Mouse (Mus musculus): ENCODE data around the gene Cpne5. TPM values are rescaled to one million over a fixed set of nuclear protein-coding genes. Genes with fewer than 3 reads are reported as not detected.

The Cpne5 gene
- polyA plus RNA-seq, 1 experiment from 2014 or later: 38.1 TPM

- no peaks in the 10 kb centered on the region for H3K36me3 ChIP-seq (replicated peaks; ENCODE audit: control insufficient read depth, insufficient read depth)
- peaks cover 12% of the 10 kb centered on the region for H3K4me1 ChIP-seq (replicated peaks; ENCODE audit: control insufficient read depth, insufficient read depth, low read length)
- H3K27me3 ChIP-seq (ENCODE audit: control insufficient read depth, insufficient read depth, low read length): no peaks in the 10 kb centered on the region
- no peak overlapping the region for H3K4me2 ChIP-seq (replicated peaks)
- no peak overlapping the region for H3K4me3 ChIP-seq (replicated peaks; ENCODE audit: low read length)
- no peaks in the 10 kb centered on the region for H3K9me3 ChIP-seq (ENCODE audit: control insufficient read depth, low read length)
- no peak overlapping the region for H3K9ac ChIP-seq
- no peak for ATAC-seq (ENCODE audit: low FRiP score)
- H3K27ac ChIP-seq: no peak overlapping the region
- WGBS: 88% methylated on average over 16 of the region's 16 CpGs
- no peak for DNase-seq (ENCODE audit: low spot score)
These were observed 78.1 kb downstream of the Cpne5 start for GRCm38 (mm10) chr17:29159743-29160455.

- no peak for ATAC-seq (ENCODE audit: low FRiP score)
- WGBS: 91% methylated on average over 5 of the region's 5 CpGs
- Histone ChIP-seq H3K9me3 (ENCODE audit: control insufficient read depth, low read length) (no peaks in the 10 kb centered on the region), H3K36me3 (replicated peaks; ENCODE audit: control insufficient read depth, insufficient read depth) (no peaks in the 10 kb centered on the region), H3K4me3 (replicated peaks; ENCODE audit: low read length) (no peak overlapping the region), H3K4me1 (replicated peaks; ENCODE audit: control insufficient read depth, insufficient read depth, low read length) (peaks cover 7% of the 10 kb centered on the region), H3K4me2 (replicated peaks) (no peak overlapping the region), H3K27me3 (ENCODE audit: control insufficient read depth, insufficient read depth, low read length) (no peaks in the 10 kb centered on the region), H3K27ac (no peak overlapping the region), H3K9ac (no peak overlapping the region)
- DNase-seq (ENCODE audit: low spot score): no peak
These were observed 78.6 kb downstream of the Cpne5 start for GRCm38 (mm10) chr17:29159320-29159719.

- whole genome bisulfite sequencing: 94% methylated on average over 15 of the region's 15 CpGs
- Histone ChIP-seq H3K36me3 (replicated peaks; ENCODE audit: control insufficient read depth, insufficient read depth) (no peaks in the 10 kb centered on the region), H3K4me1 (replicated peaks; ENCODE audit: control insufficient read depth, insufficient read depth, low read length) (peaks cover 7% of the 10 kb centered on the region)
These were observed 79.1 kb downstream of the Cpne5 start for GRCm38 (mm10) chr17:29158899-29159298.

GRCm38 (mm10) chr17:29156866-29157265, 81.1 kb downstream of the Cpne5 start:
- Histone ChIP-seq H3K27ac (no peak overlapping the region), H3K4me2 (replicated peaks) (no peak overlapping the region), H3K4me1 (replicated peaks; ENCODE audit: control insufficient read depth, insufficient read depth, low read length) (peaks cover 7% of the 10 kb centered on the region), H3K9ac (no peak overlapping the region), H3K4me3 (replicated peaks; ENCODE audit: low read length) (no peak overlapping the region), H3K36me3 (replicated peaks; ENCODE audit: control insufficient read depth, insufficient read depth) (no peaks in the 10 kb centered on the region), H3K27me3 (ENCODE audit: control insufficient read depth, insufficient read depth, low read length) (no peaks in the 10 kb centered on the region), H3K9me3 (ENCODE audit: control insufficient read depth, low read length) (no peaks in the 10 kb centered on the region)
- 94% methylated on average over 8 of the region's 8 CpGs for WGBS
- DNase-seq (ENCODE audit: low spot score) (no peak), ATAC-seq (ENCODE audit: low FRiP score) (no peak)

More at GRCm38 (mm10) chr17:29158899-29159298, 79.1 kb downstream of the Cpne5 start:
- no peak overlapping the region for H3K4me3 ChIP-seq (replicated peaks; ENCODE audit: low read length)
- ATAC-seq (ENCODE audit: low FRiP score): no peak
- H3K9me3 ChIP-seq (ENCODE audit: control insufficient read depth, low read length): no peaks in the 10 kb centered on the region
- no peak overlapping the region for H3K9ac ChIP-seq
- no peak for DNase-seq (ENCODE audit: low spot score)
- no peaks in the 10 kb centered on the region for H3K27me3 ChIP-seq (ENCODE audit: control insufficient read depth, insufficient read depth, low read length)
- H3K4me2 ChIP-seq (replicated peaks): no peak overlapping the region
- no peak overlapping the region for H3K27ac ChIP-seq

GRCm38 (mm10) chr17:29156396-29156795, 81.6 kb downstream of the Cpne5 start:
- peaks cover 7% of the 10 kb centered on the region for H3K4me1 ChIP-seq (replicated peaks; ENCODE audit: control insufficient read depth, insufficient read depth, low read length)
- H3K27ac ChIP-seq: no peak overlapping the region
- ATAC-seq (ENCODE audit: low FRiP score): peak; percentile 56; the same call in 1 of the 2 replicates
- H3K4me3 ChIP-seq (replicated peaks; ENCODE audit: low read length): no peak overlapping the region
- no peaks in the 10 kb centered on the region for H3K36me3 ChIP-seq (replicated peaks; ENCODE audit: control insufficient read depth, insufficient read depth)
- no peaks in the 10 kb centered on the region for H3K9me3 ChIP-seq (ENCODE audit: control insufficient read depth, low read length)
- H3K27me3 ChIP-seq (ENCODE audit: control insufficient read depth, insufficient read depth, low read length): no peaks in the 10 kb centered on the region
- WGBS: 59% methylated on average over 16 of the region's 16 CpGs
- H3K9ac ChIP-seq: no peak overlapping the region
- DNase-seq (ENCODE audit: low spot score): no peak
- no peak overlapping the region; the same call in 1 of the 2 replicates for H3K4me2 ChIP-seq (replicated peaks)

- ATAC-seq (ENCODE audit: low FRiP score) (no peak), DNase-seq (ENCODE audit: low spot score) (no peak)
- H3K4me2 ChIP-seq (replicated peaks): no peak overlapping the region
- no peak overlapping the region for H3K27ac ChIP-seq
- WGBS: 45% methylated on average over 12 of the region's 12 CpGs
- no peaks in the 10 kb centered on the region for H3K36me3 ChIP-seq (replicated peaks; ENCODE audit: control insufficient read depth, insufficient read depth)
- peaks cover 7% of the 10 kb centered on the region for H3K4me1 ChIP-seq (replicated peaks; ENCODE audit: control insufficient read depth, insufficient read depth, low read length)
- no peaks in the 10 kb centered on the region for H3K9me3 ChIP-seq (ENCODE audit: control insufficient read depth, low read length)
- no peak overlapping the region for H3K4me3 ChIP-seq (replicated peaks; ENCODE audit: low read length)
- no peak overlapping the region for H3K9ac ChIP-seq
- H3K27me3 ChIP-seq (ENCODE audit: control insufficient read depth, insufficient read depth, low read length): no peaks in the 10 kb centered on the region
These were observed 82.4 kb downstream of the Cpne5 start for GRCm38 (mm10) chr17:29155355-29156135.

- no peak for ATAC-seq (ENCODE audit: low FRiP score)
- no peaks in the 10 kb centered on the region for H3K27me3 ChIP-seq (ENCODE audit: control insufficient read depth, insufficient read depth, low read length)
- WGBS: 89% methylated on average over 13 of the region's 13 CpGs
- H3K4me3 ChIP-seq (replicated peaks; ENCODE audit: low read length): no peak overlapping the region
- no peak for DNase-seq (ENCODE audit: low spot score)
- H3K9me3 ChIP-seq (ENCODE audit: control insufficient read depth, low read length): no peaks in the 10 kb centered on the region
- no peaks in the 10 kb centered on the region for H3K36me3 ChIP-seq (replicated peaks; ENCODE audit: control insufficient read depth, insufficient read depth)
- no peak overlapping the region for H3K4me2 ChIP-seq (replicated peaks)
- no peak overlapping the region for H3K9ac ChIP-seq
- peaks cover 7% of the 10 kb centered on the region for H3K4me1 ChIP-seq (replicated peaks; ENCODE audit: control insufficient read depth, insufficient read depth, low read length)
- no peak overlapping the region for H3K27ac ChIP-seq
These were observed 83.7 kb downstream of the Cpne5 start for GRCm38 (mm10) chr17:29154247-29154646.

- H3K9ac ChIP-seq: no peak overlapping the region
- DNase-seq (ENCODE audit: low spot score): no peak
- no peaks in the 10 kb centered on the region for H3K9me3 ChIP-seq (ENCODE audit: control insufficient read depth, low read length)
- H3K27me3 ChIP-seq (ENCODE audit: control insufficient read depth, insufficient read depth, low read length): no peaks in the 10 kb centered on the region
- H3K4me2 ChIP-seq (replicated peaks): no peak overlapping the region
- ATAC-seq (ENCODE audit: low FRiP score): no peak
- H3K36me3 ChIP-seq (replicated peaks; ENCODE audit: control insufficient read depth, insufficient read depth): no peaks in the 10 kb centered on the region
- no peak overlapping the region for H3K4me3 ChIP-seq (replicated peaks; ENCODE audit: low read length)
- H3K4me1 ChIP-seq (replicated peaks; ENCODE audit: control insufficient read depth, insufficient read depth, low read length): peaks cover 10% of the 10 kb centered on the region
- WGBS: 79% methylated on average over 5 of the region's 5 CpGs
- no peak overlapping the region for H3K27ac ChIP-seq
These were observed 85.4 kb downstream of the Cpne5 start for GRCm38 (mm10) chr17:29152547-29152946.

- Histone ChIP-seq H3K9me3 (ENCODE audit: control insufficient read depth, low read length) (no peaks in the 10 kb centered on the region), H3K36me3 (replicated peaks; ENCODE audit: control insufficient read depth, insufficient read depth) (no peaks in the 10 kb centered on the region), H3K4me1 (replicated peaks; ENCODE audit: control insufficient read depth, insufficient read depth, low read length) (0 out of 2 replicates have a peak, but pooled peaks cover 2% of the 10 kb centered on the region), H3K4me3 (replicated peaks; ENCODE audit: low read length) (no peak overlapping the region), H3K9ac (no peak overlapping the region), H3K27me3 (ENCODE audit: control insufficient read depth, insufficient read depth, low read length) (no peaks in the 10 kb centered on the region), H3K27ac (no peak overlapping the region), H3K4me2 (replicated peaks) (no peak overlapping the region)
- ATAC-seq (ENCODE audit: low FRiP score) (no peak), DNase-seq (ENCODE audit: low spot score) (no peak)
- 67% methylated on average over 7 of the region's 7 CpGs for WGBS
These were observed 88.2 kb downstream of the Cpne5 start for GRCm38 (mm10) chr17:29149766-29150165.

All from hindbrain, embryonic 14.5 days (tissue).